Mouse (Mus musculus) testis, adult 2 months (tissue): ENCODE results near the gene Gtse1.

Experiments
- CTCF ChIP-seq: fragments of 200-500 bp; IDR thresholded peaks from 2 replicates; pipeline ENCODE4 v1.5.1; 2012; ENCODE audit warnings: low read depth, mild to moderate bottlenecking, inconsistent platforms, low read length, moderate library complexity; ENCODE audit not compliant: control insufficient read depth, insufficient read depth, insufficient replicate concordance
- POLR2A ChIP-seq: fragments of 200-500 bp; IDR thresholded peaks from 2 replicates; pipeline ENCODE4 v1.6.1; 2012; ENCODE audit warnings: low read depth, mild to moderate bottlenecking, inconsistent platforms, low read length, moderate library complexity; ENCODE audit not compliant: control insufficient read depth

DNA sequence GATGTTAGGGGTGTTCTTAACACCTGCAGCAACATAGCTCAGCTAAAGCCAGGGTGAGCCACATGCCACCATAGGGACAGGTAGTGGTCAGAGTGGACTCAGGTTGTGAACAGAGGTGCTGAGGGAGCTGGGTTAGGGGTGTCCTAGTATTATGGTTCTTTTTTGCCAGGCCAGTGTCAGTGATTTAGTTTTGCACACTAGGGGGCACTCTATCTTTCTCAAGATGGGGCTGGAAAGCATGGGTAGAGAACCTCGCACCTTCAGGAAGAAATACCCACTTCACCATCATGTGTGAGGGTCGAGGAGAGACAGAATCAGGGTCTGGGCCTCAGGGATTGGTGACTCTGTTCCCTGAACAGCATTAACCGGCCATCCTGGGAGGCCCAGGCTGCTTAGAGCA, 24.2 kb upstream of the Gtse1 start:
- TF ChIP-seq CTCF, result no peak
- no peak for TF ChIP-seq POLR2A
